Mouse (Mus musculus): ENCODE data around the gene Olfr1491. TPM values are rescaled to one million over a fixed set of nuclear protein-coding genes. Genes with fewer than 3 reads are reported as not detected.

The Olfr1491 gene
- polyA plus RNA-seq (2012; rRNA removed) (not detected in 2 replicates), polyA plus RNA-seq (2014; fragmentation: Nextera tagmentation; extraction: Ambion mirVana) (not detected in 2 replicates)

- Histone ChIP-seq H3K4me1 (replicated peaks; ENCODE audit: control insufficient read depth in 2 of 2, insufficient read depth in 2 of 2, low read length in 1 of 2) (no peaks in the 10 kb centered on the region), H3K9ac (replicated peaks) (no peak within 1 kb of the TSS), H3K9me3 (ENCODE audit: control insufficient read depth, low read length) (no peaks in the 10 kb centered on the region), H3K4me2 (ENCODE audit: low read depth) (no peak within 1 kb of the TSS), H3K4me3 (ENCODE audit: insufficient read depth in 1 of 2, low read depth in 2 of 2, low read length in 2 of 2) (no peak within 1 kb of the TSS), H3K36me3 (replicated peaks; ENCODE audit: control insufficient read depth, insufficient read depth, low read depth) (no peaks in the 10 kb centered on the region), H3K27ac (no peak within 1 kb of the TSS), H3K27me3 (ENCODE audit: control insufficient read depth, insufficient read depth, low read length) (no peaks in the 10 kb centered on the region)
- ATAC-seq (ENCODE audit: insufficient read depth) = no peak
- WGBS (ENCODE audit: insufficient replicate concordance) = 44% methylated on average over 3 of the region's 3 CpGs
- TF ChIP-seq EP300 (IDR thresholded peaks at IDR 0.05; ENCODE audit: low read depth) = no peak
- TF ChIP-seq CTCF (IDR thresholded peaks at IDR 0.05; ENCODE audit: low read depth) = no peak
- no peak for DNase-seq (ENCODE audit: low read depth in 3 of 3, low spot score in 3 of 3)
Measured at GRCm38 (mm10) chr19:13696968-13697367, at the start of gene Olfr1491. Olfr1491 (plus strand) TSS chr19:13697268.

GRCm38 (mm10) chr19:13650791-13651190 lies 46.3 kb upstream of the Olfr1491 start, which contains the start of gene Olfr1490:
Olfr1490 (plus strand) TSS chr19:13651091.
- no peaks in the 10 kb centered on the region for H3K9me3 ChIP-seq (ENCODE audit: control insufficient read depth, low read length)
- H3K27me3 ChIP-seq (ENCODE audit: control insufficient read depth, insufficient read depth, low read length) = no peaks in the 10 kb centered on the region
- no peaks in the 10 kb centered on the region for H3K4me1 ChIP-seq (replicated peaks; ENCODE audit: control insufficient read depth in 2 of 2, insufficient read depth in 2 of 2, low read length in 1 of 2)
- no peak within 1 kb of the TSS for H3K9ac ChIP-seq (replicated peaks)
- TF ChIP-seq EP300 (IDR thresholded peaks at IDR 0.05; ENCODE audit: low read depth) (no peak), CTCF (IDR thresholded peaks at IDR 0.05; ENCODE audit: low read depth) (no peak)
- 37% methylated on average over 1 of the region's 1 CpGs for WGBS (ENCODE audit: insufficient replicate concordance)
- H3K4me3 ChIP-seq (ENCODE audit: insufficient read depth in 1 of 2, low read depth in 2 of 2, low read length in 2 of 2) = no peak within 1 kb of the TSS
- DNase-seq (ENCODE audit: low read depth in 3 of 3, low spot score in 3 of 3) = no peak
- no peak within 1 kb of the TSS for H3K27ac ChIP-seq
- no peaks in the 10 kb centered on the region for H3K36me3 ChIP-seq (replicated peaks; ENCODE audit: control insufficient read depth, insufficient read depth, low read depth)
- H3K4me2 ChIP-seq (ENCODE audit: low read depth) = no peak within 1 kb of the TSS
- no peak for ATAC-seq (ENCODE audit: insufficient read depth)

- Histone ChIP-seq H3K27me3 (ENCODE audit: control insufficient read depth, insufficient read depth, low read length) (no peaks in the 10 kb centered on the region), H3K27ac (no peak within 1 kb of the TSS), H3K4me1 (replicated peaks; ENCODE audit: control insufficient read depth in 2 of 2, insufficient read depth in 2 of 2, low read length in 1 of 2) (no peaks in the 10 kb centered on the region), H3K36me3 (replicated peaks; ENCODE audit: control insufficient read depth, insufficient read depth, low read depth) (no peaks in the 10 kb centered on the region), H3K9me3 (ENCODE audit: control insufficient read depth, low read length) (no peaks in the 10 kb centered on the region), H3K4me2 (ENCODE audit: low read depth) (no peak within 1 kb of the TSS), H3K9ac (replicated peaks) (no peak within 1 kb of the TSS), H3K4me3 (ENCODE audit: insufficient read depth in 1 of 2, low read depth in 2 of 2, low read length in 2 of 2) (no peak within 1 kb of the TSS)
- 29% methylated on average over 2 of the region's 2 CpGs for WGBS (ENCODE audit: insufficient replicate concordance)
- TF ChIP-seq EP300 (IDR thresholded peaks at IDR 0.05; ENCODE audit: low read depth) = no peak
- TF ChIP-seq CTCF (IDR thresholded peaks at IDR 0.05; ENCODE audit: low read depth) = no peak
- no peak for ATAC-seq (ENCODE audit: insufficient read depth)
- DNase-seq (ENCODE audit: low read depth in 3 of 3, low spot score in 3 of 3) = no peak
Measured at GRCm38 (mm10) chr19:13722978-13723377, 25.9 kb downstream of the Olfr1491 start, which contains the start of gene Olfr1493-ps1. Olfr1493-ps1 (plus strand) TSS chr19:13723278.

GRCm38 (mm10) chr19:13739428-13739827 lies 42.4 kb downstream of the Olfr1491 start, which contains the start of gene Olfr1494:
Olfr1494 (plus strand) TSS chr19:13739728.
- no peak within 1 kb of the TSS for H3K27ac ChIP-seq
- no peak within 1 kb of the TSS for H3K4me2 ChIP-seq (ENCODE audit: low read depth)
- DNase-seq (ENCODE audit: low read depth in 3 of 3, low spot score in 3 of 3) (no peak), ATAC-seq (ENCODE audit: insufficient read depth) (no peak)
- no peaks in the 10 kb centered on the region for H3K9me3 ChIP-seq (ENCODE audit: control insufficient read depth, low read length)
- H3K36me3 ChIP-seq (replicated peaks; ENCODE audit: control insufficient read depth, insufficient read depth, low read depth) = no peaks in the 10 kb centered on the region
- no peaks in the 10 kb centered on the region for H3K4me1 ChIP-seq (replicated peaks; ENCODE audit: control insufficient read depth in 2 of 2, insufficient read depth in 2 of 2, low read length in 1 of 2)
- no peak within 1 kb of the TSS for H3K4me3 ChIP-seq (ENCODE audit: insufficient read depth in 1 of 2, low read depth in 2 of 2, low read length in 2 of 2)
- H3K9ac ChIP-seq (replicated peaks) = no peak within 1 kb of the TSS
- TF ChIP-seq EP300 (IDR thresholded peaks at IDR 0.05; ENCODE audit: low read depth) (no peak), CTCF (IDR thresholded peaks at IDR 0.05; ENCODE audit: low read depth) (no peak)
- H3K27me3 ChIP-seq (ENCODE audit: control insufficient read depth, insufficient read depth, low read length) = no peaks in the 10 kb centered on the region
- WGBS (ENCODE audit: insufficient replicate concordance) = 70% methylated on average over 4 of the region's 4 CpGs

- Histone ChIP-seq H3K4me1 (replicated peaks; ENCODE audit: control insufficient read depth in 2 of 2, insufficient read depth in 2 of 2, low read length in 1 of 2) (no peaks in the 10 kb centered on the region), H3K36me3 (replicated peaks; ENCODE audit: control insufficient read depth, insufficient read depth, low read depth) (no peaks in the 10 kb centered on the region), H3K9me3 (ENCODE audit: control insufficient read depth, low read length) (no peaks in the 10 kb centered on the region), H3K4me3 (ENCODE audit: insufficient read depth in 1 of 2, low read depth in 2 of 2, low read length in 2 of 2) (no peak overlapping the region), H3K27me3 (ENCODE audit: control insufficient read depth, insufficient read depth, low read length) (no peaks in the 10 kb centered on the region), H3K27ac (no peak overlapping the region), H3K9ac (replicated peaks) (no peak overlapping the region), H3K4me2 (ENCODE audit: low read depth) (no peak overlapping the region)
- no peak for DNase-seq (ENCODE audit: low read depth in 3 of 3, low spot score in 3 of 3)
- TF ChIP-seq EP300 (IDR thresholded peaks at IDR 0.05; ENCODE audit: low read depth) = no peak
- TF ChIP-seq CTCF (IDR thresholded peaks at IDR 0.05; ENCODE audit: low read depth) = no peak
- WGBS (ENCODE audit: insufficient replicate concordance) = 48% methylated on average over 1 of the region's 1 CpGs
- no peak for ATAC-seq (ENCODE audit: insufficient read depth)
Measured at GRCm38 (mm10) chr19:13749366-13749765, 52.3 kb downstream of the Olfr1491 start.

Other genes starting within 250 kb of the Olfr1491 start
- gene Olfr1472, start 241.2 kb upstream of the Olfr1491 start, polyA plus RNA-seq (2012; rRNA removed) = not detected in 2 replicates
- gene Olfr1472, start 241.2 kb upstream of the Olfr1491 start, polyA plus RNA-seq (2014; fragmentation: Nextera tagmentation; extraction: Ambion mirVana) = not detected in 2 replicates
- gene Olfr1474, start 227.7 kb upstream of the Olfr1491 start, polyA plus RNA-seq (2012; rRNA removed) = not detected in 2 replicates
- not detected in 2 replicates for gene Olfr1474, start 227.7 kb upstream of the Olfr1491 start, polyA plus RNA-seq (2014; fragmentation: Nextera tagmentation; extraction: Ambion mirVana)
- gene Olfr1475, start 217.1 kb upstream of the Olfr1491 start, polyA plus RNA-seq (2012; rRNA removed) = not detected in 2 replicates
- not detected in 2 replicates for gene Olfr1475, start 217.1 kb upstream of the Olfr1491 start, polyA plus RNA-seq (2014; fragmentation: Nextera tagmentation; extraction: Ambion mirVana)
- gene Olfr1477, start 196.7 kb upstream of the Olfr1491 start, polyA plus RNA-seq (2012; rRNA removed) = not detected in 2 replicates
- gene Olfr1477, start 196.7 kb upstream of the Olfr1491 start, polyA plus RNA-seq (2014; fragmentation: Nextera tagmentation; extraction: Ambion mirVana) = not detected in 2 replicates
- gene Olfr1480, start 169.4 kb upstream of the Olfr1491 start, polyA plus RNA-seq (2012; rRNA removed) = not detected in 2 replicates
- gene Olfr1480, start 169.4 kb upstream of the Olfr1491 start, polyA plus RNA-seq (2014; fragmentation: Nextera tagmentation; extraction: Ambion mirVana) = not detected in 2 replicates
- not detected in 2 replicates for gene Olfr1484, start 113.8 kb upstream of the Olfr1491 start, polyA plus RNA-seq (2012; rRNA removed)
- gene Olfr1484, start 113.8 kb upstream of the Olfr1491 start, polyA plus RNA-seq (2014; fragmentation: Nextera tagmentation; extraction: Ambion mirVana) = not detected in 2 replicates
- gene Olfr1487, start 79.9 kb upstream of the Olfr1491 start, polyA plus RNA-seq (2012; rRNA removed) = not detected in 2 replicates
- gene Olfr1487, start 79.9 kb upstream of the Olfr1491 start, polyA plus RNA-seq (2014; fragmentation: Nextera tagmentation; extraction: Ambion mirVana) = not detected in 2 replicates
- not detected in 2 replicates for gene Olfr1489, start 65.6 kb upstream of the Olfr1491 start, polyA plus RNA-seq (2012; rRNA removed)
- gene Olfr1489, start 65.6 kb upstream of the Olfr1491 start, polyA plus RNA-seq (2014; fragmentation: Nextera tagmentation; extraction: Ambion mirVana) = not detected in 2 replicates
- not detected in 2 replicates for gene Olfr1490, start 46.2 kb upstream of the Olfr1491 start, polyA plus RNA-seq (2012; rRNA removed)
- not detected in 2 replicates for gene Olfr1490, start 46.2 kb upstream of the Olfr1491 start, polyA plus RNA-seq (2014; fragmentation: Nextera tagmentation; extraction: Ambion mirVana)
- not detected in 2 replicates for gene Olfr1493-ps1, start 26.0 kb downstream of the Olfr1491 start, polyA plus RNA-seq (2012; rRNA removed)
- gene Olfr1493-ps1, start 26.0 kb downstream of the Olfr1491 start, polyA plus RNA-seq (2014; fragmentation: Nextera tagmentation; extraction: Ambion mirVana) = not detected in 2 replicates
- not detected in 2 replicates for gene Olfr1494, start 42.5 kb downstream of the Olfr1491 start, polyA plus RNA-seq (2012; rRNA removed)
- not detected in 2 replicates for gene Olfr1494, start 42.5 kb downstream of the Olfr1491 start, polyA plus RNA-seq (2014; fragmentation: Nextera tagmentation; extraction: Ambion mirVana)
- not detected in 2 replicates for gene Olfr1495, start 67.3 kb downstream of the Olfr1491 start, polyA plus RNA-seq (2012; rRNA removed)
- gene Olfr1495, start 67.3 kb downstream of the Olfr1491 start, polyA plus RNA-seq (2014; fragmentation: Nextera tagmentation; extraction: Ambion mirVana) = not detected in 2 replicates
- gene Olfr1496, start 80.6 kb downstream of the Olfr1491 start, polyA plus RNA-seq (2012; rRNA removed) = not detected in 2 replicates
- not detected in 2 replicates for gene Olfr1496, start 80.6 kb downstream of the Olfr1491 start, polyA plus RNA-seq (2014; fragmentation: Nextera tagmentation; extraction: Ambion mirVana)
- not detected in 2 replicates for gene Olfr1497, start 100.9 kb downstream of the Olfr1491 start, polyA plus RNA-seq (2012; rRNA removed)
- gene Olfr1497, start 100.9 kb downstream of the Olfr1491 start, polyA plus RNA-seq (2014; fragmentation: Nextera tagmentation; extraction: Ambion mirVana) = not detected in 2 replicates
- gene Olfr1499, start 122.2 kb downstream of the Olfr1491 start, polyA plus RNA-seq (2012; rRNA removed) = not detected in 2 replicates
- not detected in 2 replicates for gene Olfr1499, start 122.2 kb downstream of the Olfr1491 start, polyA plus RNA-seq (2014; fragmentation: Nextera tagmentation; extraction: Ambion mirVana)
- not detected in 2 replicates for gene Olfr1500, start 133.2 kb downstream of the Olfr1491 start, polyA plus RNA-seq (2012; rRNA removed)
- gene Olfr1500, start 133.2 kb downstream of the Olfr1491 start, polyA plus RNA-seq (2014; fragmentation: Nextera tagmentation; extraction: Ambion mirVana) = not detected in 2 replicates
- not detected in 2 replicates for gene Olfr1501, start 153.4 kb downstream of the Olfr1491 start, polyA plus RNA-seq (2012; rRNA removed)
- gene Olfr1501, start 153.4 kb downstream of the Olfr1491 start, polyA plus RNA-seq (2014; fragmentation: Nextera tagmentation; extraction: Ambion mirVana) = not detected in 2 replicates
- not detected in 2 replicates for gene Olfr1502, start 164.5 kb downstream of the Olfr1491 start, polyA plus RNA-seq (2012; rRNA removed)
- not detected in 2 replicates for gene Olfr1502, start 164.5 kb downstream of the Olfr1491 start, polyA plus RNA-seq (2014; fragmentation: Nextera tagmentation; extraction: Ambion mirVana)
- not detected in 2 replicates for gene Olfr1504, start 200.7 kb downstream of the Olfr1491 start, polyA plus RNA-seq (2012; rRNA removed)
- gene Olfr1504, start 200.7 kb downstream of the Olfr1491 start, polyA plus RNA-seq (2014; fragmentation: Nextera tagmentation; extraction: Ambion mirVana) = not detected in 2 replicates
- gene Olfr1505, start 216.3 kb downstream of the Olfr1491 start, polyA plus RNA-seq (2012; rRNA removed) = not detected in 2 replicates
- not detected in 2 replicates for gene Olfr1505, start 216.3 kb downstream of the Olfr1491 start, polyA plus RNA-seq (2014; fragmentation: Nextera tagmentation; extraction: Ambion mirVana)